Mouse (Mus musculus) neutrophil, adult 5-6 weeks (primary cell): ENCODE measurements around the gene Il19. TPM values are rescaled to one million over a fixed set of nuclear protein-coding genes. Genes with fewer than 3 reads are reported as not detected.

ENCODE experiments used
- ATAC-seq: fragments of 151-379, 151-347 bp; 2 replicates; pipeline ENCODE4 v1.8.0; 2017; ENCODE audit warnings: mild to moderate bottlenecking, moderate TSS enrichment; ENCODE audit not compliant: insufficient number of reproducible peaks, poor library complexity, low FRiP score, severe bottlenecking; ENCODE audit errors: extremely low read depth
- total RNA-seq: library from RNA; stranded (forward); fragments of 200-1000 nt; gene quantifications from 2 replicates; pipeline ENCODE4 v1.2.3, GENCODE M21; 2017

The Il19 gene
- not detected in 2 replicates for total RNA-seq

DNA sequence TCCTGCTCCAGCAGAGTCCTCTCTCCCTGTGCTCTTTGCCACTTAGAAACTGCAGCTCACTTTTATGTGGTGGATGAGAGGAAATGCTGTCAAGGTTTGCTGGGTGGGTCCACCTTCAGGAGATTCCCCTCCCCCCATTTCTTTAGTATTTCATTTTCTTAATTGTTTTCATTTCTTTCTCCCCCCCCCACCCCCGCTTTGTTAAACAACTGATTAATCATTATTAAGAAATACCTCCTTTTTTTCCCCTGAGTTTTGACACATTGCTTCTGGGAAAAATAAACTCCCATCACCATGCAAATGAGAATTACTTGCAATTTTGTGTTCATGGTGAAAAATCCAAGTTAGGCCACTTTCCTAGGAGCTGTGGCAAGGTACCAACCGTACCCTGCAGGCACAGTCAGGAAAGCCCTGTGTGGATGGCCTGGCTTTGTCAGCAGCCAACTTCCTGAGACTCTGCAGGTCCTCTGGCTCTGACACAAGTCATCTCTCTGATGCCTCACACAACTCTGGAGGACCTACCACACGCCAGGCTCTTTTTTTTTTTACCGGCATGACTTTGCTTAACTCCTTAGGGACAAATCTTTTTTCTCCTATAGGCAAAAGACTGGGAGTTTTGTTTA is at the start of gene Il19:
Il19 (minus strand) TSS at position 51 of the 623 bp plus-strand sequence.
- no peak for ATAC-seq

DNA sequence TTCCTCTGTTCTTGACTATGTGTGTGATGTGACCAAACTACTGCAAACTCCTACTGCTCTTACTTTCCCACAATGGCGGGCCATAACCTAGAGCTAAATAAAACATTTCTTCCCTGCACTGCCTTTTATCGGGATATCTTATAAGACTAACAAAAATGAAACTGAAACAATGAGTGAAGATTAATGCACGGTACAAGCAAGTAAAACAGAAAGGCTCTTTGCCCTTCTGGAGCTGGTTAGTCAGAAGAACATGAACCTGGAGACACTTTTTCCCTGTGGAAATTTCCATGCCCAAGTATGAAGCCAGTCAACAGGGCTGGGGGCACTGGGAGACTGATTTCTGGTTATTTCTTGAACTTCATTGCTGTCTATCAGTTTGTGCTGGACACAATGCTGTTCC is 49.4 kb upstream of the Il19 start:
- ATAC-seq: no peak

DNA sequence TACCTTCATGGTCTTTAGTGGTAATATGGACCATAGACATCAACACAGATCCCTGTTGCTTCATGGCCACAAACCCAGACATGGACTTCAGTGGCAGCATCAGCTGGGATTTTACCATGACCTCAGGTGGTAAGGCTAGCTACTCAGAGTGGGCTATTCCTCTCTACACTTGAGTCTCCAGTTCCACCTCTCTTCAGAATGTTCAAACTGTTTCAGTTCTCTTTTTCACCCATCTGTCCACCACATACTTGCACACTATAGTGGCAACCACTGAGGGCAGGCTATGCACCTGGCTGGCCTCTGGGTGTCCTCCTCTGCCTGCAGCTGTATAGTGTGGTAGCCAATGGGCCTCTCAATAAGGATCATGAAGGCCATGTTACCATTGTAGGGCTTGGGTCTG is 47.5 kb upstream of the Il19 start:
- peak; percentile 73 for ATAC-seq

GRCm38 (mm10) chr1:130987001-130987400 is 47.1 kb upstream of the Il19 start:
- ATAC-seq: no peak

DNA sequence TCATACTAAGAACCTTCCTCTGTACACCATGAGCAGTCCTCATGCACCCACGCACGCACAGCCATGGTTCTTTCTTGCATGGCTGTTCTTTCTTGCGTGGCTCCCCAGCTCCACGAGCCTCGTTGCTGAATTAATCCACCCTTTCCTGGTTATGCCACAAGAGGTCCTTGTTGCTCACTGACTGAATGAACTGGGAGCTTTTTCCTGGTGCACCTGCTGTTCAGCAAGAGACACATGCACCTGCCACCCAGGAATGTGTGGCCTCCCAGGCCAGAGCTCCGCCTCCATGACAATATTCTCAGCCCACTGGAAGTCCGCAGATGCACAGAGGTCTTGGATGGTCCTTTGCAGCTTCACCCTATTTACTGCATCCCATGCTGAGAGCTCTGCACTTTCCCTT is 44.5 kb upstream of the Il19 start:
- no peak for ATAC-seq

DNA sequence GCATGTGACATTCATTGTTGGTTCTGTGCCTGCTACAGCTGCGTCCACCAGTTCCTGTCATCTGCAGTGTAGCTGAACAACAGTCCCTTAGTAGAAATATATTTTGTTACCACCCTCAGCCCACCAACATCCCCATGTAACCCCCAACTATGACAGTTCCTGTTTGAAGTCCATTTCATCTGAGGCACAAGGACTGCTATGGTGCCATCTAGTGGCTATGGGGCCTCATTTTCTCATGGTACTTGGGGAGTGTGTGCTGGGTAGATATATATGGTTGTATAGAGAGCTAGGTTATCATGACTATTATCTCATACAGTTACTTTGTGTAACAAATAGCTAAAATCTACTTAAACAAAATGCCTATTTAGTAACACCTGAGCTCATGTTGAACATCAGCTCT is 39.5 kb upstream of the Il19 start:
- ATAC-seq: peak; percentile 80

- no peak for ATAC-seq
Observed at GRCm38 (mm10) chr1:130963891-130964290, 24.0 kb upstream of the Il19 start.

GRCm38 (mm10) chr1:130946920-130947319 is 7.0 kb upstream of the Il19 start:
- ATAC-seq: no peak

DNA sequence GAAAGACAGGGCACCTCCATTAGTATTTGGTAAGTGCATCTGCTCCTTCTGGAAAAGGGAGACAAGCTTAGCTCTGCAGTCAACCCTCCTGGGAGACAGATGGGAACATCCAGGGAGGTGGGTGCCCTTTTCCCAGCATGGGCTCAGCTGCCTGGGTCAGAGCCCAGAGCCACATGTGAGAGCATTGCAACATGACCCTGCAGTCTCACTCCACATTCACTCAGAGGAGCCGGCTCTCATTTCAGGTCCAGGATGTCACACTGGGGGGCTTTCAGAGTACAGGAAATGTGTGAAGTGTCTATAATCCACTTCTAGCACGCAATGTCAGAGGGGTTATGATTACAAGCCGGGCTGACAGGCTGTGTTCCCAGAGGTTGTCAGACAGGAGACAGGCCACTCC is 1.9 kb upstream of the Il19 start:
- no peak for ATAC-seq

- ATAC-seq: no peak
Observed at GRCm38 (mm10) chr1:130938192-130938591, 1.7 kb downstream of the Il19 start.

DNA sequence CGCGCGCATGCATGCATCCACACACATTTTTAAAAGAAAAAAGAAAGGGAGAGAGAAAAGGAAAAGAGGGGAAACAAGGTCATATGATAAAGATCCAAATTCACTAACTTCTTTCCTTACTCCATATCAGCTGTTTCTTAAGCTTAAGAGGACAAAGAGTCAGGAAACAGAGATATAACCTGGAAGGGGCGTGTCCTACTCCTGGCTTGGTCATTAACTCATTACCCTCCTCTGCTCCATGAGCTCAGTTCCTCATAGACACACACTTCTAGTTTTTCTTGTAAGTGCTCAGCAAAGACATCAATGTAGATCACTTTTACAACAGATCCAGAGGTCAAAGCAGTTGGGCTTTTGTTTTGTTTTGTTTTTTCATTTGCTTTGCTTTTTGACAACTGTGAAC is 2.7 kb downstream of the Il19 start:
- ATAC-seq: no peak

GRCm38 (mm10) chr1:130936351-130936750 is 3.6 kb downstream of the Il19 start:
- no peak for ATAC-seq

DNA sequence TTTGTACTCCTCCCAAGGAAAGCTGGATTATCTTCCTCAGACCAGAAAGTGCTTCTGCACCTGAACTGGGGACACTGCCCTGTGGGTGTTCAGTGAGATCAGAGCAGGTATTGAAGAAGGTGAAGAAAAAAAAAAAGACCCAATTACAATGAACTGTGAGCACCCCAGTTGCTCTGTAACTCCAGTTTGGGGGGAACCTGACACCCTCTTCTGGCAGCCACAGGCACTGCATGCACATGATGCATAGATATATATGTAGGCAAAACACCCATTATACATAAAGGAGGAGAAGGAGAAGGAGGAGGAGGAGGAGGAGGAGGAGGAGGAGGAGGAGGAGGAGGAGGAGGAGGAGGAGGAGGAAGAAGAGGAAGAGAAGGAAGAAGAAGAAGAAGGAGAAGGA is 13.4 kb downstream of the Il19 start:
- ATAC-seq: peak; percentile 64; the same call in 1 of the 2 replicates

- ATAC-seq: no peak
Observed at GRCm38 (mm10) chr1:130918323-130918980, 21.5 kb downstream of the Il19 start.

DNA sequence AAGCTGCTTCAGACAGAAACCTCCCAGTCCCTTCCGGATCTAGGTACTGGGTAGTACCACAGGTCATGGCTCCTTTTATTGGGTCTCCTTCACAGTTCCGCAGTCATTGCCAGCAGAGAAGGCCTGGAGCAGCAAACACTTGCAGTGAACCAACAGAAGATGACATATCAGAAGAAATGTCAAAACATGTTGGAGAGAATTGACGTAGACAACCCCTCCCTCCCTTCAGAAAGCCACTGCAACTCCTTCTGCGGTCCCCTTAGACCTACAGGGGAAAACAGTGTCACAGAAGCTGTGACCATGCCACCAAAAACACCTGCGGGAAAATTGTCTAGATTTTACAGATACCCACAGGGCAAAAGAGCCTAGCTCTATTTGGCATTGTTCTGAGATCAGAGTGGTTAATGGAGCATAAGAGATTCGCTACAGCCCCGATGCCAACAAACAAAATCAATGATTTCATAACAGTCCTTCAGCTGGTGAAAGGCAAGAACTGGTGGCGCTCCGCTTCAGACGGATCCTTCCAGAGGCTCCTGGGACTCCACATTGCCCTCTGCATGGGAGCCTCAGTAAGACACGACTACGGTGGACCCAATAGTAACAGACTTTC is 28.4 kb downstream of the Il19 start, which contains the start of gene Il20:
Il20 (minus strand) TSS at position 51 of the 610 bp plus-strand sequence.
- no peak for ATAC-seq

DNA sequence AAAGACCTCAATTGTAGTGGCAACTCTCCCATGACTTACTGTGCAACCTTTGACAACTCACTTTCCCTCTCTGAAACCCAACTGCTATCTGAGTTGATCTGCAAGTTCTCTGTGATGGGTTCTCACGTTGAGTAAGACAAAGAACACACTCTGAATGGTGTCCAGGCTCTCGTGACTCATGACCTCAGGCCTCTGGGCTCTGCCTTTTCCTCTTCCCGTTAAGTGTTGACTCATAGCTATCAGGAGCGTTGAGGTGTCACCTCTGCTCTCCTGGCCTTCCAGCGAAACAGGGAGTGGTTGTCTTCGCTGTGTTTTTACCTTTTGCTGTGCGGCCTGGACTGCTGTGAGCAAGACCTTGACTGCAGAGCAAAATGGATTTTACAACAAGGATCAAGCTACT is 37.4 kb downstream of the Il19 start:
- no peak for ATAC-seq

DNA sequence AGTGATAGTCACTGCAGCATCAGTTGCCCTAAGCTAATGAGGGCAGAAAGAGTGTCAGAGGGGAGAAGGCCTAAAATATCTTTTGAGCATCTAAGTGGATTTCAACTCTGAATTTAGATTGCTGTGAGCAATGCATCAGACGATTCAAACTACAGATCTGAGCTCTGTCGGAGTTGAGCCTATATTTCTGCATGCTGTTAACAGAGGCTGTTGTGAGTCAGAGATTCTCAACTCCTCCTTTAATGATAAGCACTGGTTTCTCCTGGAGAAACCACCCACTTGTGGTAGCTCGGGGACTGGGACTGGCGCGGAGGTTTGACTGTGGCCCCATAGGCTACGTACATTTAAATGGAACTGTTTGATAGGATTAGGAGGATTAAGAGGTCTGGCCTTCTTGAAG is 45.4 kb downstream of the Il19 start:
- ATAC-seq: no peak

- ATAC-seq: no peak
Observed at GRCm38 (mm10) chr1:130893329-130894040, 46.4 kb downstream of the Il19 start.

GRCm38 (mm10) chr1:130892446-130892845 is 47.5 kb downstream of the Il19 start:
- no peak for ATAC-seq

DNA sequence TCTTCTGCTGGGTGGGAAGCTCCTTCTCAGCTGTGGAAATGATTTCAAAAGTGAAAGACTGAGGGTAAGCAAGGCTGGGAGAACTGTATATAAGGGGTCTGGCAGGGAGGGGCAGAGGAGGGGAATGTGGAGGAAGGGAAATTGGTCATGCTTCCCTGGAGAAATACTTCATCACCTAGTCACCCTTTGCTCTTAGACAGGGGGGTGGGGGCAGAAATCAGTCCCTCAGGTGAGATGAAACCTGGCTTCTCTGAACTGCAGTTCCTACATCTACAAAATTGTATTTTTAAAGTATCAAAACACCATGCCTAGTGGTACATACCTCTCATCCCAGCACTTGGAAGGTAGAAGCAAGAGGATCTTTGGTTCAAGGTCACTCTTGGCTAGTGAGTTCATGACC is 52.6 kb downstream of the Il19 start, which contains the start of gene Il24:
Il24 (minus strand) TSS at position 101 of the 400 bp plus-strand sequence.
- no peak for ATAC-seq
